Mouse (Mus musculus) MEL (cell line): ENCODE measurements around the gene Lrp4.

Experiments
- CTCF ChIP-seq, 3 experiments: IDR thresholded peaks in 2 of 3; conservative IDR thresholded peaks in 1 of 3; 2 replicates each; pipeline ENCODE4 v1.5.1; 2011 to 2012; ENCODE audit warnings: low read length in 3 of 3, low read depth in 2 of 3, mild to moderate bottlenecking in 2 of 3, improper control_type of control experiment in 1 of 3, inconsistent platforms in 1 of 3, mixed read lengths in 1 of 3, moderate library complexity in 1 of 3; ENCODE audit not compliant: control insufficient read depth in 1 of 3, insufficient read depth in 1 of 3, poor library complexity in 1 of 3, severe bottlenecking in 1 of 3
- E2F4 ChIP-seq: IDR thresholded peaks from 2 replicates; pipeline ENCODE4 v1.6.1; 2011; ENCODE audit warnings: low read depth, low read length, improper control_type of control experiment, borderline replicate concordance
- EP300 ChIP-seq, 2 experiments: IDR thresholded peaks; 2 replicates each; pipeline ENCODE4 v1.6.1; 2011; ENCODE audit warnings: improper control_type of control experiment in 2 of 2, low read length in 2 of 2, low read depth in 1 of 2, mild to moderate bottlenecking in 1 of 2
- GABPA ChIP-seq: IDR thresholded peaks from 2 replicates; pipeline ENCODE4 v1.6.1; 2012; ENCODE audit warnings: low read depth, mild to moderate bottlenecking, inconsistent platforms, low read length, improper control_type of control experiment, moderate library complexity
- JUND ChIP-seq: IDR thresholded peaks from 2 replicates; pipeline ENCODE4 v1.6.1; 2011; ENCODE audit warnings: low read depth, mild to moderate bottlenecking, improper control_type of control experiment, low read length
- MAFK ChIP-seq: IDR thresholded peaks from 2 replicates; pipeline ENCODE4 v1.6.1; 2011; ENCODE audit warnings: low read depth, mild to moderate bottlenecking, low read length, improper control_type of control experiment, borderline replicate concordance
- MYC ChIP-seq: IDR thresholded peaks from 2 replicates; pipeline ENCODE4 v1.6.1; 2011; ENCODE audit warnings: low read depth, mild to moderate bottlenecking, low read length, improper control_type of control experiment, moderate library complexity
- POLR2A ChIP-seq, 2 experiments: IDR thresholded peaks; 2 replicates each; pipeline ENCODE4 v1.6.1; 2011 to 2012; ENCODE audit warnings: low read length in 2 of 2, mild to moderate bottlenecking in 2 of 2, control low read depth in 1 of 2, improper control_type of control experiment in 1 of 2, low read depth in 1 of 2, moderate library complexity in 1 of 2; ENCODE audit not compliant: control insufficient read depth in 1 of 2, insufficient read depth in 1 of 2, poor library complexity in 1 of 2
- POLR2AphosphoS2 ChIP-seq: IDR thresholded peaks from 2 replicates; pipeline ENCODE4 v1.6.1; 2011; ENCODE audit warnings: low read length, improper control_type of control experiment
- SMC3 ChIP-seq: IDR thresholded peaks from 2 replicates; pipeline ENCODE4 v1.6.1; 2011; ENCODE audit warnings: low read depth, low read length, improper control_type of control experiment
- USF1 ChIP-seq: IDR thresholded peaks from 2 replicates; pipeline ENCODE4 v1.6.1; 2014; ENCODE audit warnings: low read depth, mild to moderate bottlenecking, inconsistent platforms, low read length, improper control_type of control experiment, moderate library complexity
- USF2 ChIP-seq, 2 experiments: IDR thresholded peaks; 2 replicates each; pipeline ENCODE4 v1.6.1; 2011 to 2012; ENCODE audit warnings: improper control_type of control experiment in 2 of 2, low read length in 2 of 2, borderline replicate concordance in 1 of 2, inconsistent platforms in 1 of 2, low read depth in 1 of 2, mild to moderate bottlenecking in 1 of 2; ENCODE audit not compliant: insufficient read depth in 1 of 2
- ZKSCAN1 ChIP-seq: IDR thresholded peaks from 2 replicates; pipeline ENCODE4 v1.6.1; 2012; ENCODE audit warnings: low read depth, mild to moderate bottlenecking, inconsistent platforms, low read length, improper control_type of control experiment, moderate library complexity
- ZNF384 ChIP-seq: IDR thresholded peaks from 2 replicates; pipeline ENCODE4 v1.6.1; 2012; ENCODE audit warnings: low read depth, mild to moderate bottlenecking, inconsistent platforms, low read length, improper control_type of control experiment

GRCm38 (mm10) chr2:91467613-91468012 is 10.3 kb downstream of the Lrp4 start:
- no peak for TF ChIP-seq MYC
- TF ChIP-seq USF2 (IDR thresholded peaks at IDR 0.05; ENCODE audit: borderline replicate concordance in 1 of 2, insufficient read depth in 1 of 2, low read depth in 1 of 2, low read length in 2 of 2) = no peak
- TF ChIP-seq POLR2A (IDR thresholded peaks at IDR 0.05; ENCODE audit: control insufficient read depth in 1 of 2, insufficient read depth in 1 of 2, low read depth in 1 of 2, low read length in 2 of 2, poor library complexity in 1 of 2) = no peak
- no peak for TF ChIP-seq ZNF384
- TF ChIP-seq CTCF (IDR thresholded peaks at IDR 0.05 in 2 of 3, conservative IDR thresholded peaks at IDR 0.05 in 1 of 3; ENCODE audit: control insufficient read depth in 1 of 3, insufficient read depth in 1 of 3, low read depth in 2 of 3, low read length in 3 of 3, poor library complexity in 1 of 3, severe bottlenecking in 1 of 3) = no peak
- TF ChIP-seq SMC3 = no peak
- no peak for TF ChIP-seq JUND
- TF ChIP-seq POLR2AphosphoS2 = no peak
- no peak for TF ChIP-seq GABPA
- TF ChIP-seq MAFK = no peak
- TF ChIP-seq EP300 (IDR thresholded peaks at IDR 0.05; ENCODE audit: low read depth in 1 of 2, low read length in 2 of 2) = no peak
- TF ChIP-seq USF1 = no peak
- TF ChIP-seq ZKSCAN1 = no peak
- TF ChIP-seq E2F4 = no peak
